Mouse (Mus musculus) right cerebral cortex, postnatal 36 days (tissue): ENCODE data around the gene Soat2.

ENCODE experiments used
- DNase-seq, 2 experiments: peaks; one replicate each; pipeline ENCODE4 v3.0.0; 2022; ENCODE audit warnings: low spot score in 2 of 2, mixed read lengths in 1 of 2

Soat2 gene

GRCm38 (mm10) chr15:102114651-102115260 lies 35.6 kb upstream of the Soat2 start:
- DNase-seq, result no peak

GRCm38 (mm10) chr15:102115731-102116231 lies 34.5 kb upstream of the Soat2 start:
- DNase-seq, result no peak

- no peak for DNase-seq
These were observed 33.4 kb upstream of the Soat2 start for GRCm38 (mm10) chr15:102116753-102117415.

GRCm38 (mm10) chr15:102117461-102118443 lies 32.6 kb upstream of the Soat2 start:
- no peak for DNase-seq

GRCm38 (mm10) chr15:102118591-102118990 lies 31.7 kb upstream of the Soat2 start:
- no peak for DNase-seq

GRCm38 (mm10) chr15:102119121-102119830 lies 31.1 kb upstream of the Soat2 start:
- DNase-seq, result no peak

GRCm38 (mm10) chr15:102119831-102120170 lies 30.5 kb upstream of the Soat2 start:
- no peak for DNase-seq

GRCm38 (mm10) chr15:102120530-102120929 lies 29.8 kb upstream of the Soat2 start:
- no peak for DNase-seq

- DNase-seq, result no peak
These were observed 24.0 kb upstream of the Soat2 start for GRCm38 (mm10) chr15:102126303-102126702.

- no peak for DNase-seq
These were observed 17.0 kb upstream of the Soat2 start for GRCm38 (mm10) chr15:102133314-102133713.

- no peak for DNase-seq
These were observed 15.6 kb upstream of the Soat2 start for GRCm38 (mm10) chr15:102134709-102135108.

GRCm38 (mm10) chr15:102135522-102136128 lies 14.7 kb upstream of the Soat2 start:
- DNase-seq, result no peak

- DNase-seq, result peak; percentile 96 to 97
These were observed 14.1 kb upstream of the Soat2 start, which contains the start of gene Spryd3 for GRCm38 (mm10) chr15:102136129-102136758. TSS of gene Spryd3 (minus strand) at chr15:102136234.

GRCm38 (mm10) chr15:102141120-102141519 lies 9.2 kb upstream of the Soat2 start:
- no peak for DNase-seq

- peak; percentile 45 to 68 for DNase-seq
These were observed 7.1 kb upstream of the Soat2 start for GRCm38 (mm10) chr15:102142914-102143912.

GRCm38 (mm10) chr15:102144274-102144711 lies 6.0 kb upstream of the Soat2 start, which contains the start of gene Igfbp6:
TSS of gene Igfbp6 (plus strand) at chr15:102144362.
- no peak for DNase-seq

- DNase-seq, result no peak
These were observed 5.6 kb upstream of the Soat2 start for GRCm38 (mm10) chr15:102144726-102145125.

- DNase-seq, result peak in 1 of 2 experiments; percentile 58
These were observed 5.0 kb upstream of the Soat2 start for GRCm38 (mm10) chr15:102145330-102145729.

GRCm38 (mm10) chr15:102146089-102146488 lies 4.2 kb upstream of the Soat2 start:
- DNase-seq, result no peak
